Mouse (Mus musculus) splenic B cell, adult 2 months (primary cell): Measurements from ENCODE around the gene Fam196b.

Source experiments
- DNase-seq: peaks from one replicate; pipeline ENCODE4 v3.0.0-alpha.2; 2011; ENCODE audit warnings: low read depth, low spot score
- H3K27me3 ChIP-seq: 2 replicates; pipeline ENCODE4 v1.6.1; 2012; ENCODE audit warnings: mild to moderate bottlenecking, low read length, moderate library complexity, mixed read lengths; ENCODE audit not compliant: control insufficient read depth, poor library complexity, insufficient read depth, severe bottlenecking
- H3K36me3 ChIP-seq: 2 replicates; pipeline ENCODE4 v1.6.1; 2012; ENCODE audit warnings: mild to moderate bottlenecking, low read length, moderate library complexity, mixed read lengths; ENCODE audit not compliant: control insufficient read depth, poor library complexity, insufficient read depth, severe bottlenecking

Fam196b gene

DNA sequence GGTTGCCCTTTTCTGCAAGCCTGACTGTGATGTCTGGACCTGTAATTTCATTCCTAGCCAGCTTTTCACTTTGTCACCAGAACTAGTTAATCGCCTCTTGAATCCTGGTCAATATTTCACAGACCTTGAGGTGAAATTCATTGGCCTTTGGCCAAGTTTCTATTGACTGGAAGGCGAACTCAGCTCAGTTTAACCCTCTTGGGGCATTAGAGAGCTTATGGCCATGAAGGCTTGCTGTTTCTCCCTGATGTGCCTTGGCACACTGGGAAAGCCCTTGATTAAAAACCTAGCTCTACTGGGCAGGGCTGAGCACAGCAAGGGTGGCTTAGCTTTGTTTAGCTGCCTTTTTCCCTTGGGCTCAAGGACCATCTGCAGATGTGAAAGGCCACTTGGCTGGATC, 155.2 kb downstream of the Fam196b start:
- no peak for DNase-seq
- Histone ChIP-seq H3K36me3 (peaks cover 1% of the 10 kb centered on the region), H3K27me3 (no peaks in the 10 kb centered on the region)
